Mouse (Mus musculus) cerebellum, adult 2 months (tissue): ENCODE measurements at regions not wholly inside any gene's neighbourhood (a gene's known extent, or its start where the extent isn't known, plus 50 kb on each side); places are given as distances from the start of the nearest gene placed in this dataset.

Experiments
- CTCF ChIP-seq: fragments of 200-500 bp; IDR thresholded peaks from 2 replicates; pipeline ENCODE4 v1.5.1; 2011; ENCODE audit warnings: low read depth, mild to moderate bottlenecking, control low read depth, low read length, moderate library complexity, borderline replicate concordance; ENCODE audit not compliant: insufficient read depth
- POLR2A ChIP-seq: fragments of 200-500 bp; IDR thresholded peaks from 2 replicates; pipeline ENCODE4 v1.6.1; 2011; ENCODE audit warnings: low read length, control low read depth, borderline replicate concordance; ENCODE audit not compliant: insufficient read depth

DNA sequence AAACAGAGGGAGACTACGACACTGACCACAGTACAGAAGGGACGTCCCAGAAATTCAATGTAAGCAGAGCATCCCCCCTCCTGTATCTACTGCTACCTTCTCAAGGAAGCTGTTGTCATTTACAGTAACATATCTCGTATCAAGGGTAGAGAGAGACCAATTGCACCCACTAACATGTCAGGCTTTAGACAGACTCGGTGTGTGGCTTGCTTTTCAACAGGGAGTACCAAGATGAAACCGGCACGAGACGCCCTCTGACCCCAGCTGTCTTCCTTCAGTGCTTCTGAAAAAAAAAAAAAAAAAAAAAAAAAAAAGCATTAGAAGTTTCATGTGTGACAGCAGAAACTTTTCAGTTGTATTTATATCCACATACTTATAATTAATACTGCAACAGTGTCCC lies 143.0 kb upstream of the Ogfrl1 start:
- TF ChIP-seq CTCF (no peak), POLR2A (no peak)
